Mouse (Mus musculus): ENCODE measurements around the gene Hba-a1. TPM values are rescaled to one million over a fixed set of nuclear protein-coding genes. Genes with fewer than 3 reads are reported as not detected.
"Not testable (repeated sequence)": the region's sequence is repeated elsewhere in the genome, so short reads cannot be mapped to it uniquely, and the experiment has no call there.

The Hba-a1 gene
- polyA plus RNA-seq (2014; fragmentation: Nextera tagmentation; extraction: Ambion mirVana) = 2,798 and 2,861 TPM in 2 replicates

DNA sequence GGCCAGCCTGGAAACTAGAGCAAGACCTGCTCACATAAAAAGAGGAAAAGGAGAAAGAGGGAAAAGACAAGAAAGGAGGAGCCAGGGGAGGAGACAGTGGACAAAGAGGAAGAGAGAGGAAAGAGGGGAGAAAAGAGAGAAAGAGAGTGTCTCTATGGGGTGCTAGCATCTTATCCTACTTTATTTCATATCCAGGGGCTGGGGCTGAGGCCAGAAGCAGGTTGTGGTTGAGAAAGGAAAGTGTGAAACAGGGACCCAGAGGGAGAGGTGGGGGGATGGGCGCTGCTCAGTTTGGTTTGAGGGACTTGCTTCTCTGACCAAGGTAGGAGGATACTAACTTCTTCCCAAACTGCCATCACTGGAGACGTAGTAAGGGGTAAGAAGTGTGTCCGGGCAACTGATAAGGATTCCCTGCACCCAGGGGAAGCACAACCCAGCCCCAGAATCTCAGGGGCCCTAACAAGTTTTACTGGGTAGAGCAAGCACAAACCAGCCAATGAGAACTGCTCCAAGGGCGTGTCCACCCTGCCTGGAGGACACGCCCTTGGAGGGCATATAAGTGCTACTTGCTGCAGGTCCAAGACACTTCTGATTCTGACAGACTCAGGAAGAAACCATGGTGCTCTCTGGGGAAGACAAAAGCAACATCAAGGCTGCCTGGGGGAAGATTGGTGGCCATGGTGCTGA is at the start of gene Hba-a1:
Hba-a1 (plus strand) TSS at position 421 of the 687 bp plus-strand sequence.
- ATAC-seq (ENCODE audit: low FRiP score); H3K4me1 ChIP-seq (replicated peaks; ENCODE audit: control insufficient read depth, insufficient read depth, low read length); H3K27ac ChIP-seq (ENCODE audit: low read depth, low read length); H3K9ac ChIP-seq (ENCODE audit: low read depth, low read length); H3K27me3 ChIP-seq (ENCODE audit: control insufficient read depth, insufficient read depth, low read length); DNase-seq (ENCODE audit: low spot score); H3K9me3 ChIP-seq (ENCODE audit: control insufficient read depth, low read length); H3K4me3 ChIP-seq (ENCODE audit: low read depth, low read length); H3K4me2 ChIP-seq (replicated peaks; ENCODE audit: low read depth, low read length); H3K36me3 ChIP-seq (ENCODE audit: control insufficient read depth, insufficient read depth, low read length): not testable (repeated sequence)
- WGBS = 40% methylated on average over 1 of the region's 5 CpGs

DNA sequence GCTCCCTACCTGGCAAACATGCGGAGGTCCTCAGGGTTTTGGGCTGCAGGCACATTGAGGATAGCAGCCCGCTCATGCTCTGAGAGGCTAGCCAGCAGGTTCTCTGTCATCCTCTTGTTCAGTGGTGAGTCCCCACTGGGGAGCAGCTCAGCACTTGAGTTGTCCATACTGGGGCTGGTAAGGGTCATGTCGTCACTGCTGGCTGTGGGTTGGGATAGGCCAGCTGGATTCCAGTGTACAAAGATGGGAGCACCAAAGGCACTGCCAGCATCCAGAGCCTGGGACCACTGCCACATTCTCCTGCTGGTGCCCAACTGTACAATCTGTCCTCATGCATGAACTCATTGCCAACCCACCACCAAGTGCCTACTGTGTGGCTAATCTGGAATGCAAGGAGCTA is 49.4 kb upstream of the Hba-a1 start:
- H3K4me2 ChIP-seq (replicated peaks; ENCODE audit: low read depth, low read length) = no peak overlapping the region
- no peaks in the 10 kb centered on the region for H3K4me1 ChIP-seq (replicated peaks; ENCODE audit: control insufficient read depth, insufficient read depth, low read length)
- 94% methylated on average over 3 of the region's 3 CpGs for WGBS
- ATAC-seq (ENCODE audit: low FRiP score) (no peak), DNase-seq (ENCODE audit: low spot score) (no peak)
- no peak overlapping the region for H3K9ac ChIP-seq (ENCODE audit: low read depth, low read length)
- H3K4me3 ChIP-seq (ENCODE audit: low read depth, low read length) = no peak overlapping the region
- no peak overlapping the region for H3K27ac ChIP-seq (ENCODE audit: low read depth, low read length)
- no peaks in the 10 kb centered on the region for H3K9me3 ChIP-seq (ENCODE audit: control insufficient read depth, low read length)
- peaks cover 5% of the 10 kb centered on the region; the same call in 1 of the 2 replicates for H3K36me3 ChIP-seq (ENCODE audit: control insufficient read depth, insufficient read depth, low read length)
- no peaks in the 10 kb centered on the region for H3K27me3 ChIP-seq (ENCODE audit: control insufficient read depth, insufficient read depth, low read length)

DNA sequence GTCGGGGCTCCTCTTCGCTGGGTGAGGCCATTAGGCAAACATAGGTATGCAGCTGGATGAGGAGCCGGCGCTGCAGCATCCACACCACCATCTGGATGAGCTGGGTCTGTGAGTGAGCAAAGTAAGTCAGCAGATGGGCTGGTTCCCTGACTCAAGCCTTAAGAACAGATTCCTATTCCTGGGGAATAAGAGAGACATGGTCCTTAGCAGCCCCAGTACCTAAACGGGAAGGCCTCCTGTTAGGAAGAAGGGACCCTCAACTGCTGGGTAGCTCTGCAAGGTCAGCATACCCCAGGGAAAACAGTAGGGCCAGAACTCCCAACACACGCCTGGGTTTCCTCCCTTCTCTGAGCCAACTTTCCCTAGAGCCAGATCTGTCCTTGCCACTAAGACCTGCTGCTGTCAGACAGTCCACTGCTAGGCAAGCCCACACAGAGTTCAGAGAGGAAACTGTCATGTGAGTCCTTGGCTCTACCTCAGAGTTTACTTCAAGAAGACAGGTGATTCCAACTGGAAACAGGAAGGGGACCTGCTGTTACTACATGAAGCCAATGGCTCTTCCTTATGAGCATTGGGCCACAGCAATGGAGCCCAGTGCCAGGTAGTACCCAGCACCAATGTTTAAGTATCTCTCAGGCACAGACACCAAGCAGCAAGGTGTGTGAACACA is 48.4 kb upstream of the Hba-a1 start:
- no peak for ATAC-seq (ENCODE audit: low FRiP score)
- Histone ChIP-seq H3K9ac (ENCODE audit: low read depth, low read length) (no peak overlapping the region), H3K4me1 (replicated peaks; ENCODE audit: control insufficient read depth, insufficient read depth, low read length) (no peaks in the 10 kb centered on the region), H3K9me3 (ENCODE audit: control insufficient read depth, low read length) (no peaks in the 10 kb centered on the region), H3K4me2 (replicated peaks; ENCODE audit: low read depth, low read length) (no peak overlapping the region), H3K27me3 (ENCODE audit: control insufficient read depth, insufficient read depth, low read length) (no peaks in the 10 kb centered on the region), H3K36me3 (ENCODE audit: control insufficient read depth, insufficient read depth, low read length) (peaks cover 5% of the 10 kb centered on the region; the same call in 1 of the 2 replicates), H3K27ac (ENCODE audit: low read depth, low read length) (no peak overlapping the region), H3K4me3 (ENCODE audit: low read depth, low read length) (no peak overlapping the region)
- DNase-seq (ENCODE audit: low spot score) = no peak
- WGBS = 94% methylated on average over 6 of the region's 6 CpGs

DNA sequence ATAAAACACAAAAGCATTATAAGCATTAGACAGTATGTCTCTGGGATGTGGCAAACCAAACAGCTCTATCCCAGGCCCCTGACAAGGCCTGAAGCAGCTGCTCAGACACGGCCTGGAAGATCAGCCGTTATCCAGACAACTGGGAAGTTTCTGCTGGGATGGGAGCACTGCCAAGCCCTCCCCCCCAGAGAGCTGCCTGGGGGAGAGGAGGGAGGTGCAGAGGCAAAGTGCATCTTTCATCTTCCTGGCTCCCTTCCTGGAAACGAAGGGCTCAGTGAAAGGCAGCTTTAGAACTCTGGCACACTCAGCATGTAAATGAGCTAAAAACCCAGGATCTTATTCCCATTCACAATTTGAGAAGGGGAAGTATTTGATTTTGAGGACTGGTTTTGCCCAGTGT is 47.7 kb upstream of the Hba-a1 start:
- no peak overlapping the region for H3K4me3 ChIP-seq (ENCODE audit: low read depth, low read length)
- no peak overlapping the region for H3K4me2 ChIP-seq (replicated peaks; ENCODE audit: low read depth, low read length)
- no peak overlapping the region for H3K27ac ChIP-seq (ENCODE audit: low read depth, low read length)
- H3K9me3 ChIP-seq (ENCODE audit: control insufficient read depth, low read length) = no peaks in the 10 kb centered on the region
- no peaks in the 10 kb centered on the region for H3K27me3 ChIP-seq (ENCODE audit: control insufficient read depth, insufficient read depth, low read length)
- no peak for DNase-seq (ENCODE audit: low spot score)
- 88% methylated on average over 3 of the region's 3 CpGs for WGBS
- ATAC-seq (ENCODE audit: low FRiP score) = no peak
- H3K36me3 ChIP-seq (ENCODE audit: control insufficient read depth, insufficient read depth, low read length) = peaks cover 5% of the 10 kb centered on the region; the same call in 1 of the 2 replicates
- H3K4me1 ChIP-seq (replicated peaks; ENCODE audit: control insufficient read depth, insufficient read depth, low read length) = no peaks in the 10 kb centered on the region
- no peak overlapping the region for H3K9ac ChIP-seq (ENCODE audit: low read depth, low read length)

DNA sequence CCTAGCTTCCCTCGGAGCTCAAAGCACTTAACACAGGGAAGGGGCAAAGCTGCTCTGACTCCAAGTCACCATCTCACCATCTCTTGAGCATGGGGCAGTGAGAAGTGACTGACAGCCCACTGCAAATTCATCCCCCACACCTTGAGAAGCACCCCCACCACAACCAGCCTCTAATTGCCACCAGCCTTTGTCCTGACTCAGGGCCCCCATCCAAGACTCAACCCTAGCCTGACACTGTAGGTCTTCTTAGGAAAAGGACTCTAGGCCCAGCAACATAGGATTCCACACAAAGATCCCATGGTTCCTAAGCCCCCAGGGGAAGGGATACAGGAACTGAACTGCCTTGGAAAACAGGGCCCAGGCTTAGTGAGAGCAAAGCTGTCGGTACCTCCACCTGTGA is 47.2 kb upstream of the Hba-a1 start:
- no peak for ATAC-seq (ENCODE audit: low FRiP score)
- no peaks in the 10 kb centered on the region for H3K27me3 ChIP-seq (ENCODE audit: control insufficient read depth, insufficient read depth, low read length)
- H3K4me3 ChIP-seq (ENCODE audit: low read depth, low read length) = no peak overlapping the region
- no peak overlapping the region for H3K4me2 ChIP-seq (replicated peaks; ENCODE audit: low read depth, low read length)
- H3K4me1 ChIP-seq (replicated peaks; ENCODE audit: control insufficient read depth, insufficient read depth, low read length) = no peaks in the 10 kb centered on the region
- no peak for DNase-seq (ENCODE audit: low spot score)
- H3K9ac ChIP-seq (ENCODE audit: low read depth, low read length) = no peak overlapping the region
- no peaks in the 10 kb centered on the region for H3K9me3 ChIP-seq (ENCODE audit: control insufficient read depth, low read length)
- WGBS = 88% methylated on average over 2 of the region's 2 CpGs
- peaks cover 4% of the 10 kb centered on the region; the same call in 1 of the 2 replicates for H3K36me3 ChIP-seq (ENCODE audit: control insufficient read depth, insufficient read depth, low read length)
- H3K27ac ChIP-seq (ENCODE audit: low read depth, low read length) = no peak overlapping the region

DNA sequence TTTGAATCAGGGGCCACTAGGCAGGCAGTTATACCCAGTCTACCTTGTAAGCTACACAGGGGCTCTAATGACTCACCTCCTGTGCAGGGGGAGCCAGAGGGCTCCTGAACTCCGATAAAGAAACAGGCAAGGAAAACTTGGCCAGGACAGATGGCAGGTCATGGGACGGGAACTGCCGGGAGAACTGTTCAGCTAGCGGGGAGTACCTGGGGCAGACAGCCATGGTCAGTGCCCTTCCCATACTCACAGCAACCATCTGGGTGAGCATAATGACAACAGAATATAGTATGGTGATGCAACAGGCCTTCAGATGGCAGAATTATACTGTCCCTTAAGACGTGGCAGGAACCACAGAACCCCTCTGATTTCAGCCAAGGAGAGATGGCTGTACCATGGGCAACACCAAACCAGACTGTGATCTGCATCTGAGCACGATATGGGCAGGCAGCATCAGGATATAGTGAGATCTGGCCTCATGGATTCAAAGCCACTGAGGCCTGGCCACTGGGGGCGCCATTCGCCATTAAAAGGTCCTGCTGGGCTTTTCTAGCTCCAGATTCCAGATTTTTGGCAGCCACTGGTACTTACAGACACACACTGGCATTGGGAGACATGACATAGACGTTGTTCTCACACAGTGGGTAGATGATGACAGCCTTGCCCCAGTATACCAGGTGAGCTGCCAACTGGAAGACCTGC is 46.5 kb upstream of the Hba-a1 start:
- DNase-seq (ENCODE audit: low spot score) (peak; percentile 82), ATAC-seq (ENCODE audit: low FRiP score) (no peak)
- Histone ChIP-seq H3K36me3 (ENCODE audit: control insufficient read depth, insufficient read depth, low read length) (0 out of 2 replicates have a peak, but pooled peaks cover 3% of the 10 kb centered on the region), H3K4me3 (ENCODE audit: low read depth, low read length) (no peak overlapping the region), H3K27me3 (ENCODE audit: control insufficient read depth, insufficient read depth, low read length) (no peaks in the 10 kb centered on the region), H3K9me3 (ENCODE audit: control insufficient read depth, low read length) (no peaks in the 10 kb centered on the region), H3K9ac (ENCODE audit: low read depth, low read length) (no peak overlapping the region), H3K4me1 (replicated peaks; ENCODE audit: control insufficient read depth, insufficient read depth, low read length) (no peaks in the 10 kb centered on the region), H3K4me2 (replicated peaks; ENCODE audit: low read depth, low read length) (no peak overlapping the region), H3K27ac (ENCODE audit: low read depth, low read length) (no peak overlapping the region; the same call in 1 of the 2 replicates)
- 62% methylated on average over 9 of the region's 9 CpGs for WGBS

DNA sequence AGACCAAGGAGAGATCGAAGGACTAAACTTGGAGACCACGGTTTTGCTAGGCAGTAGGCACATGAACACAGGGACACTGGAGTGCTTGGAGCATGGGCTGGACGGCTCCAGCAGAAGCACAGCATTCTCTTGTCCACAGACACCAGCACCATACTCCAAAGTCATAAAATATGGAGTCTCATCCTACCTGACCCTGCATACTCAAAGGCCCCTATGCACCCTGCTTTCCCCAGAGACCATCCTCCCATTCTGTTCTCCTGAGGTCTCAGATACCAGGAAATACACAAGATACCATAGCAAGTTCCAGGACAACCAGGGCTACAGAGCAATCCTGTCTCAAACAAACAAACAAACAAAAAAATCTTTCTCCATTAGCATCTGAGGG is 45.9 kb upstream of the Hba-a1 start:
- WGBS = 85% methylated on average over 3 of the region's 3 CpGs
- 0 out of 2 replicates have a peak, but pooled peaks cover 3% of the 10 kb centered on the region for H3K36me3 ChIP-seq (ENCODE audit: control insufficient read depth, insufficient read depth, low read length)
- no peaks in the 10 kb centered on the region for H3K27me3 ChIP-seq (ENCODE audit: control insufficient read depth, insufficient read depth, low read length)

DNA sequence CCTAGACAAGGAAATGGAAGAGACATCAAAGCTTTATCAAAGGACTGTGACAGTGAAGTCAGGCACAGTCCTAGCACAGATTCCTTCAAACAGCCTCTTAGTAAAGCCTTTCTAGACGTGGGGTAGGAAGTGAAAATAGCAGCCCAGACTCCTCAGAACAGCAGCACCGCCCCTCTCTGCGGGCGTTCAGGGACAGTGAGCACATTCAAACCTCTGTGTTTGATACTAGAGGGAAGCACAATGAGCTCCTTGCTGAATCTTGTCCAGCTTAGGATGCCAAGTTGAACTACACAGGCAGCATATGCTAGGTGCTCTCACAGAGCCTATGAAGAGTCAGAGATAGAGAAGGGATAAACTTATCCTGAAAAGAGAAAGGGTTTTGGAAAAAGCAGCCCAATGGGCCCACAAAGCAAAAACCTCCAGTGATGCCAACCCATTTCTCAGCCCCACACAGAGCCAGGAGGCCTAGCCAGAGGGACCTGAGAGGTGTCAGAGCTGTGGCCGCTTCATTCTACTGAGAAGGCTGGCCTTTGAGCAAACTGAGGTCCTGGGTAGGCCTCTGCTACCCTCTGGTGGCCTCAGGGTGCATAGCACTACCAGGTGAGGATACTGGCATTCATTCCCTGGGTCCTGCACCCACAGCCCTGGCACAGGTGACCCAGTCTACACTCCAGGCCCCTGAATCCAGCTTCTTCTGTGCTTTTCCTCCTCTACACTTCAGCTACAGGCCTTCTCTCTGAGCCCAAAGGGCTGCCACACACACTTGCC is 45.0 kb upstream of the Hba-a1 start:
- H3K4me2 ChIP-seq (replicated peaks; ENCODE audit: low read depth, low read length) = no peak overlapping the region
- DNase-seq (ENCODE audit: low spot score) = peak; percentile 79
- no peaks in the 10 kb centered on the region for H3K27me3 ChIP-seq (ENCODE audit: control insufficient read depth, insufficient read depth, low read length)
- ATAC-seq (ENCODE audit: low FRiP score) = peak; percentile 39; the same call in 1 of the 2 replicates
- H3K9me3 ChIP-seq (ENCODE audit: control insufficient read depth, low read length) = no peaks in the 10 kb centered on the region
- H3K36me3 ChIP-seq (ENCODE audit: control insufficient read depth, insufficient read depth, low read length) = 0 out of 2 replicates have a peak, but pooled peaks cover 3% of the 10 kb centered on the region
- WGBS = 75% methylated on average over 5 of the region's 5 CpGs
- H3K4me1 ChIP-seq (replicated peaks; ENCODE audit: control insufficient read depth, insufficient read depth, low read length) = no peaks in the 10 kb centered on the region
- no peak overlapping the region for H3K9ac ChIP-seq (ENCODE audit: low read depth, low read length)
- no peak overlapping the region for H3K4me3 ChIP-seq (ENCODE audit: low read depth, low read length)
- no peak overlapping the region for H3K27ac ChIP-seq (ENCODE audit: low read depth, low read length)

More for the DNA sequence above, 45.9 kb upstream of the Hba-a1 start:
- no peaks in the 10 kb centered on the region for H3K9me3 ChIP-seq (ENCODE audit: control insufficient read depth, low read length)
- no peak overlapping the region for H3K4me2 ChIP-seq (replicated peaks; ENCODE audit: low read depth, low read length)
- ATAC-seq (ENCODE audit: low FRiP score) (no peak), DNase-seq (ENCODE audit: low spot score) (no peak)
- no peak overlapping the region for H3K9ac ChIP-seq (ENCODE audit: low read depth, low read length)
- no peaks in the 10 kb centered on the region for H3K4me1 ChIP-seq (replicated peaks; ENCODE audit: control insufficient read depth, insufficient read depth, low read length)
- H3K4me3 ChIP-seq (ENCODE audit: low read depth, low read length) = no peak overlapping the region
- peak overlapping the region; percentile 9; the same call in 1 of the 2 replicates for H3K27ac ChIP-seq (ENCODE audit: low read depth, low read length)

All from hindbrain, embryonic 11.5 days (tissue).